Mouse (Mus musculus): ENCODE results near the gene D10Wsu102e.

DNA sequence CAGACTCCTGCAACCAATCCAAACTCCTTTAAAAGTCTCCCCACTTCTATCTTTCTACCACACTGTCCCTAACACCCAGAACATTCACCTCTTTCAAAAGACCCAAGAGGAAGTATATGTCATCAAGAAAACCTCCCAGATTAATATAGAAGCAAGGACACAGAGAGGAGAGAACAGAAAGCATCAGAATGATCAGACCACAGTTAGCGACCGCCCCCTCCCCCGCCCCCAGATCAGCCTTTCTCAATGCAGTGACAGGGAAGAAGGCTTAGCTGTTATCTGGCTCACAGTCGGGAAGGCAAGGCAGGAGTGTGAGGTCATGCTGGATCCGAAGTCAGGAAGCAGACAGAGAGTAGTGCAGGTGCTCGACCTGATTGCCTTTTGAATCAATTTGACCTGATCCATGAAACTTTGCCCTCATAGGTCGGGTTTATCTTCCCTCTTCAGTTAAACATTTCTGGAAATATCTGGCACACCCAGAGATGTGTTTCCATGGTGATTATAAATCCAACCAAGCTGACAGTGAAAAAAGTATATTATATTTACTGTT lies 37.4 kb upstream of the D10Wsu102e start:
- TF ChIP-seq CTCF (IDR thresholded peaks at IDR 0.05; ENCODE audit: extremely low read depth, insufficient read length, insufficient replicate concordance, low read depth, low read length): no peak
- TF ChIP-seq POLR2A (IDR thresholded peaks at IDR 0.05; ENCODE audit: low read depth, low read length): no peak
